Mouse (Mus musculus) bone marrow, adult 2 months (tissue): ENCODE results near the gene Gid8. TPM values are rescaled to one million over a fixed set of nuclear protein-coding genes. Genes with fewer than 3 reads are reported as not detected.

Source experiments
- H3K27ac ChIP-seq: fragments of 200-500 bp; 2 replicates; pipeline ENCODE4 v1.5.1; 2012; ENCODE audit warnings: low read depth, mild to moderate bottlenecking, control low read depth, inconsistent platforms, low read length; ENCODE audit not compliant: control insufficient read depth, poor library complexity, insufficient read depth
- H3K4me1 ChIP-seq: fragments of 200-500 bp; 2 replicates; pipeline ENCODE4 v1.6.1; 2011; ENCODE audit warnings: low read length; ENCODE audit not compliant: control insufficient read depth, insufficient read depth
- H3K4me3 ChIP-seq: fragments of 200-500 bp; replicated peaks from 2 replicates; pipeline ENCODE3; 2011; ENCODE audit warnings: mild to moderate bottlenecking, low read depth, low read length, control low read depth; ENCODE audit not compliant: control insufficient read depth
- CTCF ChIP-seq: fragments of 200-500 bp; IDR thresholded peaks from 2 replicates; pipeline ENCODE4 v1.5.1; 2011; ENCODE audit warnings: low read length, control low read depth; ENCODE audit not compliant: control insufficient read depth, insufficient read depth
- POLR2A ChIP-seq: fragments of 200-500 bp; IDR thresholded peaks from 2 replicates; pipeline ENCODE4 v1.6.1; 2011; ENCODE audit warnings: low read depth, mild to moderate bottlenecking, control low read depth, low read length, borderline replicate concordance; ENCODE audit not compliant: control insufficient read depth
- WGBS: fragments of 180-500 bp; shearing (Covaris S2); methylation state at CpG from one replicate; pipeline ENCODE4 v1.1.7; 2018; 5-methylcytosine and 5-hydroxymethylcytosine counted together
- polyA plus RNA-seq: library from polyadenylated mRNA; stranded (reverse); fragments of >200 nt; gene quantifications from 2 replicates; pipeline ENCODE4 v1.2.4, GENCODE M21; 2011; ENCODE audit warnings: low replicate concordance; ENCODE audit not compliant: missing spikeins, insufficient read depth, insufficient read length

Gid8 gene
- polyA plus RNA-seq, 1 experiment: 81.5 TPM

- Histone ChIP-seq H3K4me1 (peaks cover 2% of the 10 kb centered on the region), H3K27ac (no peak overlapping the region), H3K4me3 (no peak overlapping the region)
- 36% methylated on average over 5 of the region's 5 CpGs for WGBS
- TF ChIP-seq CTCF (no peak), POLR2A (no peak)
Observed at GRCm38 (mm10) chr2:180689841-180690240, 20.1 kb upstream of the Gid8 start.

GRCm38 (mm10) chr2:180692630-180693029 lies 17.3 kb upstream of the Gid8 start:
- TF ChIP-seq POLR2A (no peak), CTCF (no peak)
- Histone ChIP-seq H3K27ac (no peak overlapping the region), H3K4me1 (peaks cover 3% of the 10 kb centered on the region), H3K4me3 (no peak overlapping the region)
- 0% methylated on average over 1 of the region's 1 CpGs for WGBS

- WGBS: 12% methylated on average over 2 of the region's 2 CpGs
- TF ChIP-seq CTCF (no peak), POLR2A (no peak)
- no peak overlapping the region for H3K27ac ChIP-seq
- peaks cover 3% of the 10 kb centered on the region for H3K4me1 ChIP-seq
- no peak overlapping the region for H3K4me3 ChIP-seq
Observed at GRCm38 (mm10) chr2:180695176-180695575, 14.7 kb upstream of the Gid8 start.

- 33% methylated on average over 5 of the region's 5 CpGs for WGBS
- Histone ChIP-seq H3K4me3 (no peak overlapping the region), H3K4me1 (peaks cover 13% of the 10 kb centered on the region), H3K27ac (no peak overlapping the region)
- TF ChIP-seq POLR2A (no peak), CTCF (no peak)
Observed at GRCm38 (mm10) chr2:180700457-180700856, 9.5 kb upstream of the Gid8 start.

- WGBS: under 1% methylated on average over 26 of the region's 26 CpGs
- H3K4me1 ChIP-seq: peaks cover 14% of the 10 kb centered on the region
- TF ChIP-seq CTCF: 0 out of 2 replicates have a peak, but pooled peaks have one; percentile 1
- no peak for TF ChIP-seq POLR2A
- peak overlapping the region; percentile 98 for H3K27ac ChIP-seq
- peak overlapping the region; percentile 96 for H3K4me3 ChIP-seq
Observed at GRCm38 (mm10) chr2:180701053-180701766, 8.7 kb upstream of the Gid8 start.

DNA sequence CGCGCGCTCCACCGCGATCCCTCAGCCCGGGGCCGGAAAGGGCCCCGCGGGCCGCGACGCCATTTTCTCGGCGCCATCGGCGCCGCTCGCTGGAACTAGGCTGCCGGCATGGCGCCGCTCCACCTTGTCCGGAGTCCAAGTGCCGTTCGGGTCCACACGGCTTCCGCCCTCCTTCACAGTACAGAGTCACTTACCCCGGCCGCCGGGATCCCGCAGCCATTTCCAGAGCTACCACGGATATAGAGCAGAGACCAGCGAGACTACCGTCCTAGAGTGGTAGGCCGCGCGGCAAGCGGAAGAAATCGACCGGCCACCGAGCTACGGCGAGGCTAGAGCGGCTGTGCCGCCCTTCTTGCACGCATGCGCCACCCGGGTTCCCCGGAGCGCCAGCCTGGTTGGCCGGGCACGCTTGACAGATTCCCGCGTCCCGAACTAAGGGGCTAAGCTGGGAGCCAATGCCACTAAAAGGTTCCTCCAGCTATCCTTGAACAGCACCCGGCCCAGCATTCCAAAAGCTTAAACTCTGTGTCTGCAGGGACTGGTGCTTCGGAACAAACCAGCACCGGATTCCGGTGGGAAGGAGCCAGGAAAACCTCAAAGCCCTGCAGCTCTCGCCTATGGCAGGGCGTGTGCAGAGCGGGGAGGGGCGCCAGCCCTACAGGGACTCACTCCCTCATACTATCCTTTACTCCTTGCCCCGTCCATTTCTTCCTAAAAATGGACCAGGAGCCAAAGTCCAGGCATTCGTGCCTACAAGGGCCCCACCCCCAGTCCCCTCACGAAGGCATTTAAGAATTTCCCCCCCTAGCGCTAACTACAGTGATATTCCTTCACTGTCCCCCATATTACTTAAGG lies 7.9 kb upstream of the Gid8 start:
- WGBS: under 1% methylated on average over 66 of the region's 66 CpGs
- peaks cover 14% of the 10 kb centered on the region for H3K4me1 ChIP-seq
- peak overlapping the region; percentile 98 for H3K27ac ChIP-seq
- peak overlapping the region; percentile 96 for H3K4me3 ChIP-seq
- TF ChIP-seq CTCF (no peak), POLR2A (peak; percentile 77; the same call in 1 of the 2 replicates)

DNA sequence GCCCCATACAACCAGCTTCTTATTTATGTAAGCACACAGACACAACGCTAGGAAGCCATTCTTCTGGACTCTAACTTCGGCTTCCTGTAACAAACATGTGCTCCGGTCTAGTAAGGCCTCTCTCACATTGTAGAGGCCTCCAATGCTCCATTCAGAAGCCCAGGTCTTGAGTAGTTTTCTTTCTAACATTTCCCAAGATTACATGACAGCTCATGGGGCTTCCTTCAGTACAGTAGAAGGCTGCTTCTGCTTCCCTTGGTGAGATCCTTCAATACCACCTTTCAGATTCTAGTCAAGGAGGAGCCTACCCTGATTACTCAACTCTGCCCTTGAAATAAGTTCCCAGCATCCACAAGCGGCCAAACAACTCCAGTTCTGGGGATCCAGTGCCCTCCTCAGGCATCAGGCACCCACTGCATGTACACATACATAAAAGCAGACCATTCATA lies 7.2 kb upstream of the Gid8 start:
- Histone ChIP-seq H3K4me1 (peaks cover 14% of the 10 kb centered on the region), H3K27ac (peak overlapping the region; percentile 98; the same call in 1 of the 2 replicates), H3K4me3 (peak overlapping the region; percentile 96)
- 41% methylated on average over 4 of the region's 4 CpGs for WGBS
- TF ChIP-seq POLR2A: no peak
- TF ChIP-seq CTCF: no peak

GRCm38 (mm10) chr2:180703175-180703574 lies 6.7 kb upstream of the Gid8 start:
- Histone ChIP-seq H3K4me3 (no peak overlapping the region), H3K27ac (no peak overlapping the region), H3K4me1 (peaks cover 14% of the 10 kb centered on the region)
- no peak for TF ChIP-seq CTCF
- TF ChIP-seq POLR2A: no peak
- 62% methylated on average over 5 of the region's 5 CpGs for WGBS
